Mouse (Mus musculus) G1E (cell line): ENCODE measurements around the gene Slc20a1.

Experiments
- CTCF ChIP-seq: IDR thresholded peaks from 2 replicates; pipeline ENCODE4 v1.5.1; 2012; ENCODE audit warnings: low read depth, low read length, inconsistent platforms, mixed read lengths
- GATA2 ChIP-seq: IDR thresholded peaks from 2 replicates; pipeline ENCODE4 v1.6.1; 2012; ENCODE audit warnings: low read depth, low read length, inconsistent platforms, borderline replicate concordance
- TAL1 ChIP-seq: conservative IDR thresholded peaks from 2 replicates; pipeline ENCODE4 v1.6.1; 2012; ENCODE audit warnings: low read depth, low read length, inconsistent platforms, mixed read lengths

GRCm38 (mm10) chr2:129241845-129242833, 43.6 kb downstream of the Slc20a1 start:
- TF ChIP-seq CTCF: no peak
- no peak for TF ChIP-seq TAL1
- TF ChIP-seq GATA2: no peak
